Mouse (Mus musculus): ENCODE results near the gene Edil3. TPM values are rescaled to one million over a fixed set of nuclear protein-coding genes. Genes with fewer than 3 reads are reported as not detected.

The Edil3 gene
- total RNA-seq, 1 experiment from 2014 or later = 2.6 TPM

DNA sequence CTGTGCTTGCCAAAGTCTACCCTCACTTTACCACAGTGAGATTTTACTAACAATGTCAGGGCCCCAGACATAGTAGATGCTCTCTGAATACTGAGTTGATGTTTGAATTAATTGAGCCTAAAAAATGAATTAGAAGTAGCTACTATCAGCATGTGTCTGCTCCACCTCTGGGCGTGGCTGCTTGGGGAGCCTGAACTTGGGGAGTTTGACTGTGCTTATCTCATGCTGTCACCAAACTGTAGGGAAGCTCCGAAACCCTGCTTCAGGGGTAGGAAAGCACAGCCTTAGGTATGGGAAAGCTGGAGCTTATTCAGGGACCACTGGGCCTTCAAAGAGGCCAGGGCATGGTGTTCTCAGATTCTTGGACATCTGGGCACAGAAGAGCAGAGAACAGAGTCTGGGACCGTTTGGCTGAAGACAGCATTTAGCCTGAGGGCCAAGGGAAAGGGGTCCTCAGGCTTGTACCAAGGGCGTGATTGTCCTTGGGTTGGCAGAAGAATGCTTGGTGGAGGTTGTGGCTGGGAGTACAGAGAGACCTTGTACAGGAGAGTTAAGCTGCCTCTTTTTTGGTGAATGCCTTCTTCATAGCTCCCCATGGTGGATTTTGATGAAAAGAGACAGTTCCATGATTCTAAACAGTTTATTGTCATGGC is 432.8 kb downstream of the Edil3 start:
- no peak for DNase-seq

GRCm38 (mm10) chr13:89256906-89257305 is 435.6 kb downstream of the Edil3 start:
- no peak for DNase-seq

DNA sequence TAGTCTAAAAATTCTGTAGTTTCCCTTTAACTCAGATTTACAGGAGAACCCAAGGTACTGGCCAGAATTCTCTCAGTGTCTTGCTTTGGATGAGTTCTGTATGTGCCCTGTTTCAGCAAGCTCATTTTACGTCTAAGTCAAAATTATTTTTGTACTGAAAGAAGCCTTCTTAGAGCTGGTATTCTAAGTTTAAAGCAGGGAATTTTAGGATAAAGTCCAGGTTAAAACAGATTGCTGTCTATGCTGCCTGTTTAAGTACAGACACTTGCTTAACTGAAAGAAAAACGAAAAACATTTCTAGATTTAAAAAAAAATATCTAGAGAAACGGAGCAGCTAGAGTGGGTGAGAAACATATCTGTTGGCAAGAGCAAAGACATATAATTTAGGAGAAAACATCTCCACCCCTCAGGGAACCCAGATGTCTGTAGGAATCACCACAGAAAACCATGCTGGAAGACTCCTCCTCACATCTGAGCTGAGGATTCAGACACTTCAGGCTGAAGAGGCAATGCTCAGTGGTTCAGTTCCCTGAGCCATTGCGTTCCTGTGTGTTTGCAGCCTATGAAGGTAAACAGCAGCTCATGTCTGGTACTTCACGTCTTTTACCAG is 465.5 kb downstream of the Edil3 start:
- DNase-seq = no peak

GRCm38 (mm10) chr13:89288201-89288600 is 466.9 kb downstream of the Edil3 start:
- DNase-seq = no peak

GRCm38 (mm10) chr13:89321155-89321554 is 499.9 kb downstream of the Edil3 start:
- no peak for DNase-seq

- DNase-seq = no peak
These were observed 503.0 kb downstream of the Edil3 start for GRCm38 (mm10) chr13:89324282-89324681.

DNA sequence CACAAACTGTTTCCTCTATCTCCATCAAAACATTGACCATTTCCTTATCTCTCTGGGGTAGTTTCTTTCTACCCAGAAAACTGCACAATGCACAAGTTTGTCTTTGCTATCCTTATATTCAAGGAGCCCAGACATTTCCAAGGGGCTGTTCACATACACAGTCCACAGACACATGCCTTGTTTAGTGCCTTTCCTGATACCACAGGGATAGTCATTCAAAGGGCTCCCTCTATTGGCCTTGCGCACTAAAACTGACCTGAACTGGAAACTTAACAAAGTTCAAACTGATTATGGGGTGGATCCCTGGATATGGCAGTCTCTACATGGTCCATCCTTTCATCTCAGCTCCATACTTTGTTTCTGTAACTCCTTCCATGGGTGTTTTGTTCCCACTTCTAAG is 513.2 kb downstream of the Edil3 start:
- peak; percentile 11 for DNase-seq

GRCm38 (mm10) chr13:89335908-89336579 is 514.8 kb downstream of the Edil3 start:
- DNase-seq = no peak

DNA sequence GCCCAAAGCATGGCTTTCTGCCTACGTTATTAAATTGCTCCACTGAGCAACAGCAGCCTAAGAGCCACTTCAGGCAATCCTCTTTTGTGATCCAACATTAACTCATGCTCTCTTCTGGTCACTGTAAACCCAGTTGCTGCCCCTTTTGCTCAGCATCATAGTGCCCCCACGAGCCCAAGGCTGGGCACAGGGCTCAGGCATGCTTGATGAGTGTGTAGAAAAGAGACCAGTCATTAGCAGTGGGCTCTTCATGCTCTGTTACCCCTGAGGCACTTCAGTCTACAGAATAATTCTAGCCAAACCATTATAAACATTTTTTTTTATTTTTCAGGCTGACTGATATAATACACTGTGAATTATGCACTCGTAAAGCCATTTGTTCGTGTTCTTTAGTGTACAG is 517.8 kb downstream of the Edil3 start:
- DNase-seq = no peak

DNA sequence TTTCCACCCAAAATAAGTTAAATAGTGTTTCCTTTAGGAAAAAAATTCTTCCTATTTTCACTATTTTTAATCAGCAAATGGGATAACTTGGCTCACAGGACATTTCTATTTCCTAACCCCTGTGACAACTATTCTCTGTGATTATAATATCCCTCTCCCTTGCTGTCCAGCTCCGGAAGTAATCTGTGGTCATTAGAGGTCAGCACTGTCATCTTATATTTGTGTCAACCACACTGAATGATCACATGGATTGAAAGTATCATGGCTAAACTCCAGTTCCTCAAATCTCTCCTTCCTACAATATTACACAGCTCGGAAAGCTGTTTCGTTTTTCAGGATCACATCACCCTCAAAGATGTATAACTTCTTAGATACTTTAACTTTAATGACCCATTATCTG is 518.5 kb downstream of the Edil3 start:
- DNase-seq = no peak

- DNase-seq = no peak
These were observed 534.0 kb downstream of the Edil3 start for GRCm38 (mm10) chr13:89355234-89355633.

DNA sequence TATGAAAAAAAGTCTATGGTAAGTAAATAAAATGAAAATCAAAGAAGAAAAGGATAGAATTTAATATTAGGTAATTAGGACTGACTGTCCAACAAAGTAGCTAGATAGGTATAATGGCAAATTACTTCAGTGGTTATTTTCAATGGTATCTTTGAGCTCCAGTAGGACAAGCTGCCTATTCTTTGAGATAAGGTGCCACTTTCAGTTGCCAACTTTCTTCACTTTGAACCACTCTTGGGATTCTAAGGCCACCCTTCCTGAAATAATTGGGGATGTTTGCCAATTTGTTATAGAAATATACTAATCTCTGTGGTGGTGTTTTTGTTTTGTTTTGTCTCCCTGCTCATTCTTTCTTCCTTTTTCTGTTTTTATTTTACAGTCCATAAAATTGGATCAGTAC is 537.1 kb downstream of the Edil3 start:
- DNase-seq = no peak

- no peak for DNase-seq
These were observed 541.0 kb downstream of the Edil3 start for GRCm38 (mm10) chr13:89362274-89362673.

DNA sequence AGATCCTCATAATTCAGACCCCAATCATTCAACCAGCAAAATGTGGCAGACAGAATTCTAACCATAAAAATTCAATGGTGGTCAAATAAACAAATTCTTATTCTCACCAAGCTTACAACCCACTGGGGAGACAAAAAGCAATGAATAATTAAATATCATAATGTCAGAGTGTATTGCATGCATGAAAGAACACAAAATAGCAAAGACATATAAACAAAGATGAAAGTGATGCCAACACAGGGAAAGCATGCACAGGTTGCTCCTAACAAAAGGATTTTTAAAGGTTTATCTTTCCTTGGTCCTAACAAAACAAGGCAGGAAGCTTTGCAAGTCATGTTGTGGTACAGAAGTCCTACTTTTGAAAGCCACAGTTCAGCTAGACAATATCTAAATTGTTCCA is 550.0 kb downstream of the Edil3 start:
- DNase-seq = no peak

GRCm38 (mm10) chr13:89371656-89372240 is 550.5 kb downstream of the Edil3 start:
- DNase-seq = no peak

All from adrenal gland, postnatal 14 days (tissue).